Mouse (Mus musculus): ENCODE results near the gene Rpl13a. TPM values are rescaled to one million over a fixed set of nuclear protein-coding genes. Genes with fewer than 3 reads are reported as not detected.
"Not testable (repeated sequence)": the region's sequence is repeated elsewhere in the genome, so short reads cannot be mapped to it uniquely, and the experiment has no call there.

The Rpl13a gene
- polyA plus RNA-seq, 1 experiment from 2014 or later, result 1,485 TPM

DNA sequence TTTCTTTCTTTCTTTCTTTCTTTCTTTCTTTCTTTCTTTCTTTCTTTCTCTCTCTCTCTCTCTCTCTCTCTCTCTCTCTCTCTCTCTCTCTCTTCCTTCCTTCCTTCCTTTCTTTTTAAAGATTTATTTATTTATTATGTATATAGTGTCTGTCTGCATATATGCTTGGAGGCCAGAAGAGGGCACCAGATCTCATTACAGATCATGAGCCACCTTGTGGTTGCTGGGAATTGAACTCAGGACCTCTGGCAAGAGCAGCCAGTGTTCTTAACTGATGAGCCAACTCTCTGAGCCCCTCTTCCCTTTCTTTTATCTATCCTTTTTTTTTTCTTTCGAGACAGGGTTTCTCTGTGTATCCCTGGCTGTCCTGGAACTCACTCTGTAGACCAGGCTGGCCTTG, 45.2 kb upstream of the Rpl13a start:
- DNase-seq (ENCODE audit: low spot score); H3K36me3 ChIP-seq (ENCODE audit: control insufficient read depth, insufficient read depth, low read length): not testable (repeated sequence)
- 53% methylated on average over 1 of the region's 1 CpGs for WGBS

DNA sequence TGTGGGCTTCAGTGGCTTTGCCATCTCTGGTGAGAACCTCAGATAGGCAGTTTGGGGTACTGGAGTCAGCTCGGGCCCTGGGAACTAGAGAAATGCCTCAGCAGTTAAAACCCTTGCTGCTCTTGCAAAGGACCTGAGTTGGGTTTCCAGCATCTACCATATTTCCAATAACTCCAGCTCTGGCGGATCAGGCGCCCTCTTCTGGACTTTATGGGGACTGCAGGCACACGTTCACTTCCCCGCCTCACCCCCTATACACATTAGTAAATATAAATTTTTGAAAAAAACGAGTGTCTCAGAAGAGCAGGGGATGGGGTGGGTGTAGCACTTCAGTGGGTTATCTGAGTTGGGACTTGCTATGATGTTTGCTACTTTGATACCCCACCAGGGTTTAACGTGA, 44.4 kb upstream of the Rpl13a start:
- H3K27me3 ChIP-seq (ENCODE audit: control insufficient read depth, insufficient read depth, low read length), result peaks cover 21% of the 10 kb centered on the region; the same call in 1 of the 2 replicates
- 0 out of 2 replicates have a peak, but pooled peaks cover 6% of the 10 kb centered on the region for H3K4me1 ChIP-seq (replicated peaks; ENCODE audit: control insufficient read depth, insufficient read depth)
- no peak overlapping the region for H3K4me2 ChIP-seq (replicated peaks; ENCODE audit: low read depth)
- no peak for DNase-seq (ENCODE audit: low spot score)
- peak; percentile 48 for TF ChIP-seq CTCF (IDR thresholded peaks at IDR 0.05; ENCODE audit: low read depth)
- TF ChIP-seq EP300 (optimal IDR thresholded peaks at IDR 0.05), result no peak
- H3K36me3 ChIP-seq (ENCODE audit: control insufficient read depth, insufficient read depth, low read length), result no peaks in the 10 kb centered on the region
- no peak overlapping the region for H3K4me3 ChIP-seq (ENCODE audit: low read depth, low read length)
- no peak overlapping the region for H3K9ac ChIP-seq (ENCODE audit: low read length)
- 59% methylated on average over 7 of the region's 7 CpGs for WGBS
- H3K27ac ChIP-seq (replicated peaks), result no peak overlapping the region
- ATAC-seq (ENCODE audit: low FRiP score, low TSS enrichment), result no peak
- H3K9me3 ChIP-seq (ENCODE audit: control insufficient read depth, low read length), result peaks cover 11% of the 10 kb centered on the region

More for the DNA sequence above, 45.2 kb upstream of the Rpl13a start:
- H3K27ac ChIP-seq (replicated peaks); ATAC-seq (ENCODE audit: low FRiP score, low TSS enrichment); H3K4me1 ChIP-seq (replicated peaks; ENCODE audit: control insufficient read depth, insufficient read depth); H3K9ac ChIP-seq (ENCODE audit: low read length); H3K4me2 ChIP-seq (replicated peaks; ENCODE audit: low read depth); H3K4me3 ChIP-seq (ENCODE audit: low read depth, low read length): not testable (repeated sequence)
- TF ChIP-seq CTCF (IDR thresholded peaks at IDR 0.05; ENCODE audit: low read depth), result peak; percentile 69
- Histone ChIP-seq H3K9me3 (ENCODE audit: control insufficient read depth, low read length) (peaks cover 11% of the 10 kb centered on the region), H3K27me3 (ENCODE audit: control insufficient read depth, insufficient read depth, low read length) (peaks cover 21% of the 10 kb centered on the region; the same call in 1 of the 2 replicates)

DNA sequence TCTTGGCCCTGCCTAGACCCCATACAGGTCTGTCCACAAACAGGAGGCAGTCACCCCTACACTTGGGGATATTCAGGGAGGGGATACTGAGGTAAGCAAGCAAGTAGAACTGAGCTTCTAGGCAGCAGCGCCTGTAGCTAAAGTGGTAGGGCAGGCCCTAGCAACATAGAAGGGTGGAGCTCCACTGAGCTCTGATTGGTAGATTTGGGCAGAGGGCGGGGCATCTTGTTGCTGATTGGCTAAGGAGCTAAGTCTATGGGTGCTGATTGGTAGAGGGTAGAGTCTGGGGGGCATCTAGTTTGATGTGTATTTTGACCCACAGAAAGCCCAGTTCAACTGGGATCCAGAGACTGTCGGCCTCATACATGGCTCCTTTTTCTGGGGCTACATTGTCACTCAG, 40.9 kb upstream of the Rpl13a start:
- DNase-seq (ENCODE audit: low spot score) (no peak), ATAC-seq (ENCODE audit: low FRiP score, low TSS enrichment) (no peak)
- 91% methylated on average over 3 of the region's 3 CpGs for WGBS
- H3K27me3 ChIP-seq (ENCODE audit: control insufficient read depth, insufficient read depth, low read length), result peaks cover 20% of the 10 kb centered on the region; the same call in 1 of the 2 replicates
- H3K4me3 ChIP-seq (ENCODE audit: low read depth, low read length), result no peak overlapping the region
- H3K36me3 ChIP-seq (ENCODE audit: control insufficient read depth, insufficient read depth, low read length), result no peaks in the 10 kb centered on the region
- H3K9ac ChIP-seq (ENCODE audit: low read length), result no peak overlapping the region
- H3K9me3 ChIP-seq (ENCODE audit: control insufficient read depth, low read length), result peaks cover 11% of the 10 kb centered on the region
- no peak overlapping the region for H3K4me2 ChIP-seq (replicated peaks; ENCODE audit: low read depth)
- no peaks in the 10 kb centered on the region for H3K4me1 ChIP-seq (replicated peaks; ENCODE audit: control insufficient read depth, insufficient read depth)
- no peak overlapping the region for H3K27ac ChIP-seq (replicated peaks)
- TF ChIP-seq EP300 (optimal IDR thresholded peaks at IDR 0.05), result no peak
- no peak for TF ChIP-seq CTCF (IDR thresholded peaks at IDR 0.05; ENCODE audit: low read depth)

DNA sequence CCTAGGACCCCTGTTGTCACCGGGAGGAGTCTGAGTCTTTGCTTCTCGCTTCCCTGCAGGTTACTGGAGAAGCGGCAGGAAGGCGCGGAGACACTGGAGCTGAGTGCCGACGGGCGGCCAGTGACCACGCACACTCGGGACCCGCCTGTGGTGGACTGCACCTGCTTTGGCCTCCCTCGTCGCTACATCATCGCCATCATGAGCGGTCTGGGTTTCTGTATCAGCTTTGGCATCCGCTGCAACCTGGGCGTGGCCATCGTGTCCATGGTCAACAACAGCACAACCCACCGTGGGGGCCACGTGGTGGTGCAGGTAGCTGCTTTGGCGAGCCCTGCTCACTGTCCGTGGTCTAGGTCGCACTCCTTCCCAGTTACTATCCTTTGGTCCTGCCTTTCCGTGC, 40.1 kb upstream of the Rpl13a start:
- no peaks in the 10 kb centered on the region for H3K36me3 ChIP-seq (ENCODE audit: control insufficient read depth, insufficient read depth, low read length)
- no peak overlapping the region for H3K9ac ChIP-seq (ENCODE audit: low read length)
- TF ChIP-seq CTCF (IDR thresholded peaks at IDR 0.05; ENCODE audit: low read depth) (no peak), EP300 (optimal IDR thresholded peaks at IDR 0.05) (no peak)
- no peak overlapping the region for H3K4me3 ChIP-seq (ENCODE audit: low read depth, low read length)
- peaks cover 22% of the 10 kb centered on the region; the same call in 1 of the 2 replicates for H3K27me3 ChIP-seq (ENCODE audit: control insufficient read depth, insufficient read depth, low read length)
- DNase-seq (ENCODE audit: low spot score) (no peak), ATAC-seq (ENCODE audit: low FRiP score, low TSS enrichment) (no peak)
- no peak overlapping the region for H3K27ac ChIP-seq (replicated peaks)
- peaks cover 4% of the 10 kb centered on the region; the same call in 1 of the 2 replicates for H3K4me1 ChIP-seq (replicated peaks; ENCODE audit: control insufficient read depth, insufficient read depth)
- H3K9me3 ChIP-seq (ENCODE audit: control insufficient read depth, low read length), result peaks cover 11% of the 10 kb centered on the region
- WGBS, result 6% methylated on average over 24 of the region's 24 CpGs
- no peak overlapping the region for H3K4me2 ChIP-seq (replicated peaks; ENCODE audit: low read depth)

- DNase-seq (ENCODE audit: low spot score) (no peak), ATAC-seq (ENCODE audit: low FRiP score, low TSS enrichment) (no peak)
- 4% methylated on average over 19 of the region's 19 CpGs for WGBS
- no peak overlapping the region for H3K4me2 ChIP-seq (replicated peaks; ENCODE audit: low read depth)
- H3K27ac ChIP-seq (replicated peaks), result no peak overlapping the region
- peaks cover 4% of the 10 kb centered on the region; the same call in 1 of the 2 replicates for H3K4me1 ChIP-seq (replicated peaks; ENCODE audit: control insufficient read depth, insufficient read depth)
- no peaks in the 10 kb centered on the region for H3K36me3 ChIP-seq (ENCODE audit: control insufficient read depth, insufficient read depth, low read length)
- TF ChIP-seq EP300 (optimal IDR thresholded peaks at IDR 0.05) (no peak), CTCF (IDR thresholded peaks at IDR 0.05; ENCODE audit: low read depth) (no peak)
- no peak overlapping the region for H3K4me3 ChIP-seq (ENCODE audit: low read depth, low read length)
- peaks cover 22% of the 10 kb centered on the region; the same call in 1 of the 2 replicates for H3K27me3 ChIP-seq (ENCODE audit: control insufficient read depth, insufficient read depth, low read length)
- no peak overlapping the region for H3K9ac ChIP-seq (ENCODE audit: low read length)
- H3K9me3 ChIP-seq (ENCODE audit: control insufficient read depth, low read length), result peaks cover 11% of the 10 kb centered on the region
Observed at GRCm38 (mm10) chr7:45167761-45168445, 39.3 kb upstream of the Rpl13a start.

GRCm38 (mm10) chr7:45166950-45167401, 38.4 kb upstream of the Rpl13a start:
- Histone ChIP-seq H3K9me3 (ENCODE audit: control insufficient read depth, low read length) (peaks cover 11% of the 10 kb centered on the region), H3K4me3 (ENCODE audit: low read depth, low read length) (no peak overlapping the region), H3K9ac (ENCODE audit: low read length) (no peak overlapping the region), H3K27me3 (ENCODE audit: control insufficient read depth, insufficient read depth, low read length) (peaks cover 22% of the 10 kb centered on the region; the same call in 1 of the 2 replicates), H3K4me2 (replicated peaks; ENCODE audit: low read depth) (no peak overlapping the region), H3K36me3 (ENCODE audit: control insufficient read depth, insufficient read depth, low read length) (no peaks in the 10 kb centered on the region), H3K4me1 (replicated peaks; ENCODE audit: control insufficient read depth, insufficient read depth) (peaks cover 4% of the 10 kb centered on the region; the same call in 1 of the 2 replicates), H3K27ac (replicated peaks) (no peak overlapping the region)
- DNase-seq (ENCODE audit: low spot score) (no peak), ATAC-seq (ENCODE audit: low FRiP score, low TSS enrichment) (no peak)
- 25% methylated on average over 10 of the region's 10 CpGs for WGBS
- no peak for TF ChIP-seq CTCF (IDR thresholded peaks at IDR 0.05; ENCODE audit: low read depth)
- no peak for TF ChIP-seq EP300 (optimal IDR thresholded peaks at IDR 0.05)
